13 mouse cellular contexts compared by ENCODE assay signal in genomic region chr14:31543885-31544442, GRCm38 (mm10). TPM values are rescaled to one million over a fixed set of nuclear protein-coding genes. Genes with fewer than 3 reads are reported as not detected.
"Had no signal": no experiment of that assay in that cellular context is flagged by ENCODE, and none has a peak within 500 bp of the region (broad histone marks: within the 10 kb centered on the region; RNA-seq: fewer than 3 reads in every experiment).

No protein-coding gene starts in this region.

- ATAC-seq: midbrain, embryonic 15.5 days had no signal

- H3K4me3 ChIP-seq: layer of hippocampus, adult 2 months; liver, embryonic 15.5 days; midbrain, embryonic 15.5 days; neural tube, embryonic 12.5 days had no signal

- H3K36me3 ChIP-seq: liver, embryonic 15.5 days; midbrain, embryonic 15.5 days; neural tube, embryonic 12.5 days had no signal

- H3K4me1 ChIP-seq: liver, embryonic 15.5 days; midbrain, embryonic 15.5 days; neural tube, embryonic 12.5 days had no signal

- H3K27ac ChIP-seq: layer of hippocampus, adult 2 months; liver, embryonic 15.5 days; midbrain, embryonic 15.5 days; neural tube, embryonic 12.5 days had no signal

- H3K9me3 ChIP-seq: liver, embryonic 15.5 days; midbrain, embryonic 15.5 days; neural tube, embryonic 12.5 days had no signal

- H3K4me2 ChIP-seq: liver, embryonic 15.5 days; midbrain, embryonic 15.5 days; neural tube, embryonic 12.5 days had no signal

- H3K9ac ChIP-seq: liver, embryonic 15.5 days; midbrain, embryonic 15.5 days; neural tube, embryonic 12.5 days had no signal

- H3K27me3 ChIP-seq: liver, embryonic 15.5 days; midbrain, embryonic 15.5 days; neural tube, embryonic 12.5 days had no signal

- DNase-seq: kidney, adult 11 months; kidney, postnatal 10 days; kidney, postnatal 4 days; left cerebral cortex, postnatal 4 days; lung, adult 2 months; right cerebral cortex, postnatal 4 days; spleen, adult 18-20 months; thymus, postnatal 36 days had no signal

RNA-seq across cellular contexts. Expression of gene Colq, which starts 47.2 kb away (rescaled TPM):
- total RNA-seq: megakaryocyte progenitor cell, adult 5-6 weeks had no signal
- polyA plus RNA-seq: midbrain, embryonic 15.5 days had no signal
